Comparison of ENCODE assay signal across 8 mouse cellular contexts in the genomic region with DNA sequence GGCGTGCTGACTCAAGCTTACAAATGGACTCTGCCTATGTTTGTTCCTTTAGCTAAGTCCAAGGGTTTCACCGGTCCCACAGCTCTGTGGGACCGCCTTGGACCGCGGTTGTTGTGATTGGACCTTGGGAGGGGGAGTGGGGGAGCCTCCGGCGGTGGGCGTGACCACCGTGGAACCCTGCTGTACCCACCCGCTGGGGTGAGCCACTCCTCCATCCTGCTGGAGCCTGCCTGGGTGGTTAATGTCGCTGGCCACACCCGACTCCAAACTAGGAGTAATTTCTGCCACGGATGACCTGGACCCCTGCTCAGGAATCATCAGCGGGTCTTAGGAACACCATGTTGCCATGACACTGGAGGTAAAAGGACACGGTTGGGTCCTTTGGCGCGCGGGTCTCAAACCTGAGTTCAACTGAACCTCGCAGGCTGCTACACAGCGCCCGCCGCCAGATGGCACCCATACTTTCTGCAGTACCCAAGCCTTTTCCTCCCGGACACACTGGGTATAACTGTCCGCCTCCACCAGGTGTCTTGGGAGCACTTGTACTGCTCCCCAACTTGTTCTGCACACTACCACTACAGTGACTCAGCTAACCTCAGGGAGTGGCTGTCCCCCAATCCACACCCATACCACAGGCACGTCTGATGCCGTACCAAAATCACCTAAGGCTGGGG. TPM values are rescaled to one million over a fixed set of nuclear protein-coding genes. Genes with fewer than 3 reads are reported as not detected.
DNase-seq lines count a peak whose midpoint lies in the region; ATAC-seq lines count a peak whose summit lies in the region.

No protein-coding gene starts in this region.

- H3K27me3 ChIP-seq in hindbrain, embryonic 16.5 days (replicated peaks; ENCODE audit: control insufficient read depth, insufficient read depth, low read length): no peaks in the 10 kb centered on the region

- peak overlapping the region; percentile 56 for H3K9ac ChIP-seq in hindbrain, embryonic 16.5 days (ENCODE audit: low read depth, low read length)

- no peak overlapping the region for H3K27ac ChIP-seq in hindbrain, embryonic 16.5 days (ENCODE audit: low read depth, low read length)

- intact Hi-C loops in left cerebral cortex, postnatal 10 days (cut with DNase I): no loop called here

- no peaks in the 10 kb centered on the region for H3K9me3 ChIP-seq in hindbrain, embryonic 16.5 days (ENCODE audit: control insufficient read depth, low read length)

- H3K4me2 ChIP-seq in hindbrain, embryonic 16.5 days (ENCODE audit: low read length): peak overlapping the region; percentile 67

- peaks cover 2% of the 10 kb centered on the region; the same call in 1 of the 2 replicates for H3K36me3 ChIP-seq in hindbrain, embryonic 16.5 days (ENCODE audit: control insufficient read depth, insufficient read depth, low read length)

- peak; percentile 83 for ATAC-seq in hindbrain, embryonic 16.5 days
- peak; percentile 98 for ATAC-seq in megakaryocyte-erythroid progenitor cell, adult 5-6 weeks (replicated peaks; ENCODE audit: low FRiP score, low TSS enrichment, poor library complexity, severe bottlenecking)

- H3K4me1 ChIP-seq in hindbrain, embryonic 16.5 days (ENCODE audit: control insufficient read depth, insufficient read depth, low read depth, low read length): peaks cover 4% of the 10 kb centered on the region; the same call in 1 of the 2 replicates

- 2% methylated on average over 26 of the region's 26 CpGs for WGBS in hindbrain, embryonic 16.5 days

- peak overlapping the region; percentile 31 for H3K4me3 ChIP-seq in hindbrain, embryonic 16.5 days (ENCODE audit: low read length)

- peak; percentile 88 for DNase-seq in T-cell, adult 2 months (ENCODE audit: low spot score)
- DNase-seq in cerebellum, postnatal 25 days: peak; percentile 85 to 91
- DNase-seq in gastrocnemius, adult 18-20 months (ENCODE audit: low spot score): peak; percentile 79
- peak; percentile 63 to 89 for DNase-seq in left cerebral cortex, postnatal 10 days (ENCODE audit: extremely low spot score in 1 of 2, low spot score in 2 of 2)
- DNase-seq in right cerebral cortex, postnatal 25 days: peak; percentile 77
- peak; percentile 71 to 78 for DNase-seq in urinary bladder, postnatal 36 days (ENCODE audit: low spot score in 2 of 2)

RNA-seq across cellular contexts. Expression of gene Pdpk1, which starts 1.3 kb away (rescaled TPM):
- 10 to 100 TPM; 31.2 to 40.1 TPM for total RNA-seq in gastrocnemius, adult 18-20 months (2021)
- polyA plus RNA-seq in hindbrain, embryonic 16.5 days (2015; fragmentation: Nextera tagmentation; extraction: Ambion mirVana): 63.5 and 65.1 TPM in 2 replicates
- 10 to 100 TPM; 75.3 to 81.9 TPM for total RNA-seq in left cerebral cortex, postnatal 10 days (2021)
- total RNA-seq in megakaryocyte-erythroid progenitor cell, adult 5-6 weeks (2014; fragmentation: Nextera tagmentation): 47.0 and 48.0 TPM in 2 replicates
- 34.4 and 37.7 TPM in 2 replicates for total RNA-seq in megakaryocyte-erythroid progenitor cell, adult 5-6 weeks (2017)

RNA-seq across cellular contexts. Expression of gene Amdhd2, which starts 11.5 kb away (rescaled TPM):
- total RNA-seq in gastrocnemius, adult 18-20 months (2021): 1 to 10 TPM; 9.1 to 9.2 TPM
- 35.2 and 41.0 TPM in 2 replicates for polyA plus RNA-seq in hindbrain, embryonic 16.5 days (2015; fragmentation: Nextera tagmentation; extraction: Ambion mirVana)
- 10 to 100 TPM; 33.3 to 36.0 TPM for total RNA-seq in left cerebral cortex, postnatal 10 days (2021)
- total RNA-seq in megakaryocyte-erythroid progenitor cell, adult 5-6 weeks (2014; fragmentation: Nextera tagmentation): 50.8 and 51.8 TPM in 2 replicates
- total RNA-seq in megakaryocyte-erythroid progenitor cell, adult 5-6 weeks (2017): 13.1 and 19.8 TPM in 2 replicates

RNA-seq across cellular contexts. Expression of gene Atp6v0c, which starts 17.5 kb away (rescaled TPM):
- 100 to 1,000 TPM; 151 to 164 TPM for total RNA-seq in gastrocnemius, adult 18-20 months (2021)
- 1,653 and 1,817 TPM in 2 replicates for polyA plus RNA-seq in hindbrain, embryonic 16.5 days (2015; fragmentation: Nextera tagmentation; extraction: Ambion mirVana)
- total RNA-seq in left cerebral cortex, postnatal 10 days (2021): 1,000 to 10,000 TPM; 1,322 to 1,387 TPM
- 222 and 224 TPM in 2 replicates for total RNA-seq in megakaryocyte-erythroid progenitor cell, adult 5-6 weeks (2014; fragmentation: Nextera tagmentation)
- 72.2 and 95.8 TPM in 2 replicates for total RNA-seq in megakaryocyte-erythroid progenitor cell, adult 5-6 weeks (2017)

RNA-seq across cellular contexts. Expression of gene Tbc1d24, which starts 53.3 kb away (rescaled TPM):
- total RNA-seq in gastrocnemius, adult 18-20 months (2021): 1 to 10 TPM; 4.2 to 5.5 TPM
- polyA plus RNA-seq in hindbrain, embryonic 16.5 days (2015; fragmentation: Nextera tagmentation; extraction: Ambion mirVana): 26.6 and 29.5 TPM in 2 replicates
- 10 to 100 TPM; 70.4 to 74.8 TPM for total RNA-seq in left cerebral cortex, postnatal 10 days (2021)
- total RNA-seq in megakaryocyte-erythroid progenitor cell, adult 5-6 weeks (2014; fragmentation: Nextera tagmentation): 32.2 and 45.2 TPM in 2 replicates
- 6.0 and 6.6 TPM in 2 replicates for total RNA-seq in megakaryocyte-erythroid progenitor cell, adult 5-6 weeks (2017)

RNA-seq across cellular contexts. Expression of gene Ntn3, which starts 57.3 kb away (rescaled TPM):
- under 1 TPM; 0.21 to 0.31 TPM for total RNA-seq in gastrocnemius, adult 18-20 months (2021)
- polyA plus RNA-seq in hindbrain, embryonic 16.5 days (2015; fragmentation: Nextera tagmentation; extraction: Ambion mirVana): 4.5 and 4.6 TPM in 2 replicates
- total RNA-seq in left cerebral cortex, postnatal 10 days (2021): 10 to 100 TPM; 13.1 to 14.4 TPM
- total RNA-seq in megakaryocyte-erythroid progenitor cell, adult 5-6 weeks (2014; fragmentation: Nextera tagmentation): 0.92 TPM in 2 replicates
- total RNA-seq in megakaryocyte-erythroid progenitor cell, adult 5-6 weeks (2017): 0.19 and 0.38 TPM in 2 replicates

Comparison
In these comparisons a context has a peak if more than half of its experiments do, and no peak if none do; other contexts are left out.
1. RNA of gene Atp6v0c, which starts 17.5 kb away (total RNA-seq): 1,322 to 1,387 TPM in left cerebral cortex, postnatal 10 days; 72.2 to 224 TPM in megakaryocyte-erythroid progenitor cell, adult 5-6 weeks and 151 to 164 TPM in gastrocnemius, adult 18-20 months; every median in the first group is over 4 times any median in the second.
2. Peak in every context shown above with its lines, with median percentiles within 50 percentile points of each other: DNase-seq.